Mouse (Mus musculus) ES-Bruce4 (cell line): ENCODE data around the gene Jdp2. TPM values are rescaled to one million over a fixed set of nuclear protein-coding genes. Genes with fewer than 3 reads are reported as not detected.

ENCODE experiments used
- H3K27ac ChIP-seq: 2 replicates; pipeline ENCODE4 v1.5.1; 2012; ENCODE audit warnings: low read length, inconsistent platforms; ENCODE audit not compliant: insufficient read depth
- H3K27me3 ChIP-seq: 2 replicates; pipeline ENCODE4 v1.6.1; 2012; ENCODE audit warnings: mild to moderate bottlenecking, low read length, inconsistent platforms; ENCODE audit not compliant: control insufficient read depth, poor library complexity, insufficient read depth, severe bottlenecking
- H3K36me3 ChIP-seq: 2 replicates; pipeline ENCODE4 v1.6.1; 2012; ENCODE audit warnings: inconsistent platforms, mild to moderate bottlenecking, low read length, moderate library complexity; ENCODE audit not compliant: control insufficient read depth, poor library complexity, insufficient read depth, severe bottlenecking
- H3K4me1 ChIP-seq: one replicate; pipeline ENCODE4 v1.8.1; 2011; ENCODE audit warnings: low read length; ENCODE audit not compliant: control insufficient read depth, insufficient read depth
- H3K4me3 ChIP-seq: 2 replicates; pipeline ENCODE4 v1.5.1; 2011; ENCODE audit warnings: low read depth, mild to moderate bottlenecking, low read length
- H3K9ac ChIP-seq: 2 replicates; pipeline ENCODE4 v1.6.1; 2012; ENCODE audit warnings: low read depth, mild to moderate bottlenecking, inconsistent platforms; ENCODE audit not compliant: poor library complexity, severe bottlenecking
- H3K9me3 ChIP-seq: replicated peaks from 2 replicates; pipeline ENCODE4 v1.6.1; 2012; ENCODE audit warnings: mild to moderate bottlenecking, low read length, inconsistent platforms; ENCODE audit not compliant: control insufficient read depth, poor library complexity, insufficient read depth, severe bottlenecking
- CTCF ChIP-seq: IDR thresholded peaks from one replicate; pipeline ENCODE4 v1.8.1; 2011; ENCODE audit warnings: low read depth, low read length
- EP300 ChIP-seq: IDR thresholded peaks from 2 replicates; pipeline ENCODE4 v1.6.1; 2011; ENCODE audit warnings: low read depth, low read length; ENCODE audit not compliant: insufficient read depth
- POLR2A ChIP-seq: IDR thresholded peaks from one replicate; pipeline ENCODE4 v1.8.1; 2011; ENCODE audit warnings: low read length; ENCODE audit not compliant: insufficient read depth
- polyA plus RNA-seq: library from polyadenylated mRNA; stranded (reverse); fragments of >200 nt; gene quantifications from 2 replicates; pipeline ENCODE4 v1.2.4, GENCODE M21; 2011; ENCODE audit warnings: low read depth; ENCODE audit not compliant: missing spikeins, insufficient read depth, insufficient read length

The Jdp2 gene
- polyA plus RNA-seq, 1 experiment: 14.0 TPM

- no peaks in the 10 kb centered on the region for H3K4me1 ChIP-seq
- H3K9ac ChIP-seq: no peak overlapping the region; the same call in 1 of the 2 replicates
- H3K36me3 ChIP-seq: no peaks in the 10 kb centered on the region
- no peak overlapping the region for H3K4me3 ChIP-seq
- TF ChIP-seq CTCF (no peak), POLR2A (no peak), EP300 (no peak)
- 0 out of 2 replicates have a peak, but pooled peaks cover 7% of the 10 kb centered on the region for H3K27me3 ChIP-seq
- H3K27ac ChIP-seq: no peak overlapping the region
- H3K9me3 ChIP-seq: no peaks in the 10 kb centered on the region
Observed at GRCm38 (mm10) chr12:85598053-85598452, 774 bp upstream of the Jdp2 start.

- TF ChIP-seq EP300 (no peak), CTCF (no peak), POLR2A (no peak)
- H3K9me3 ChIP-seq: no peaks in the 10 kb centered on the region
- no peak overlapping the region for H3K27ac ChIP-seq
- no peaks in the 10 kb centered on the region for H3K36me3 ChIP-seq
- H3K27me3 ChIP-seq: 0 out of 2 replicates have a peak, but pooled peaks cover 7% of the 10 kb centered on the region
- peak overlapping the region; percentile 92 for H3K9ac ChIP-seq
- peak overlapping the region; percentile 39 for H3K4me3 ChIP-seq
- H3K4me1 ChIP-seq: no peaks in the 10 kb centered on the region
Observed at GRCm38 (mm10) chr12:85599478-85600152, 788 bp downstream of the Jdp2 start.

DNA sequence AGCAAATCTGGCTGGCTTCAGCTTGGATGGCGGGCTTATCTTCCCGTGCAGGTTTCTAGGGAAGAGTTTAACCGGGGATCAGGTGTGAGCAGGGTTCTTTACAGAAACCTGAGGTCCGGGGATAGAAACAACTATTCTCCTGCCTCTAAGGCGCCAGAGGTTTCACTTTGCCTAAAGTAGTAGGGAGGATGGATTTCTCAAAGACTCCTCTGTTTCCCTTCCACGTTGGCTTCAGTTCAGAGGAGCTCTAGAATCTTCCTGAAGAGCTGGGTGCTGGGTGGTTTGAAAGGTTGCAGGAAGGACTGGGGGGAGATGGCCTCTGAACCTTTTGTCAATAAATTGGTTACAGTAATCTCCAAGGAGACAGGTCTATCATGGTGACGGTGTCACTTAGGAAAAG, 1.8 kb downstream of the Jdp2 start:
- no peaks in the 10 kb centered on the region for H3K36me3 ChIP-seq
- no peaks in the 10 kb centered on the region for H3K9me3 ChIP-seq
- no peaks in the 10 kb centered on the region for H3K4me1 ChIP-seq
- H3K4me3 ChIP-seq: no peak overlapping the region
- no peak overlapping the region for H3K27ac ChIP-seq
- TF ChIP-seq POLR2A (no peak), CTCF (no peak), EP300 (no peak)
- H3K27me3 ChIP-seq: 0 out of 2 replicates have a peak, but pooled peaks cover 7% of the 10 kb centered on the region
- no peak overlapping the region; the same call in 1 of the 2 replicates for H3K9ac ChIP-seq

- H3K36me3 ChIP-seq: no peaks in the 10 kb centered on the region
- TF ChIP-seq EP300: no peak
- no peak for TF ChIP-seq POLR2A
- no peak for TF ChIP-seq CTCF
- H3K4me3 ChIP-seq: no peak overlapping the region
- H3K9ac ChIP-seq: no peak overlapping the region
- H3K27me3 ChIP-seq: 0 out of 2 replicates have a peak, but pooled peaks cover 7% of the 10 kb centered on the region
- no peaks in the 10 kb centered on the region for H3K9me3 ChIP-seq
- no peak overlapping the region for H3K27ac ChIP-seq
- H3K4me1 ChIP-seq: no peaks in the 10 kb centered on the region
Observed at GRCm38 (mm10) chr12:85601531-85601930, 2.7 kb downstream of the Jdp2 start.

DNA sequence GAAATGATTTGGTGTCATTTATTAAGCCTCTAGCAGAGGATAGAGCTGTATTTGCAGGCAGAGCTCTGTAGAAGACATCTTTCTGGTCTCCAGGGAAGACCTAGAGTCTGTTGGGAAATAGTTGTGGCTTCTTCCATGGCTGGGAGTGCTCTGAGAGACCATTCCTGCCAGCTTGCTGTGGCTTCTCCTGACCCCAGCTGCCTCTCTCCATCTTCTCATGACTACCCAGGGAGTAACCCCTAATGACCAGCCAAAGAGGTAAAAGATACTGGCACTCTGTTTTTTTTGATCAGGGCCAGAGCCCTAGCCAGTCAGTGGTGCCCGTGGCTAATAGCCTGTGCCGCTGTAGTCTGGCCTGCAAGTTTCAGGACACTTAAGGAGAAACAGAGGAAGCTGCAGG, 3.3 kb downstream of the Jdp2 start:
- Histone ChIP-seq H3K27ac (no peak overlapping the region), H3K9me3 (no peaks in the 10 kb centered on the region), H3K9ac (no peak overlapping the region), H3K36me3 (no peaks in the 10 kb centered on the region), H3K4me1 (no peaks in the 10 kb centered on the region), H3K27me3 (0 out of 2 replicates have a peak, but pooled peaks cover 7% of the 10 kb centered on the region), H3K4me3 (no peak overlapping the region)
- no peak for TF ChIP-seq POLR2A
- TF ChIP-seq CTCF: no peak

GRCm38 (mm10) chr12:85602811-85603210, 4.0 kb downstream of the Jdp2 start:
- TF ChIP-seq EP300 (no peak), CTCF (no peak), POLR2A (no peak)
- Histone ChIP-seq H3K9me3 (no peaks in the 10 kb centered on the region), H3K4me1 (no peaks in the 10 kb centered on the region), H3K27me3 (0 out of 2 replicates have a peak, but pooled peaks cover 7% of the 10 kb centered on the region), H3K4me3 (no peak overlapping the region), H3K36me3 (no peaks in the 10 kb centered on the region), H3K9ac (no peak overlapping the region), H3K27ac (no peak overlapping the region)
